Mouse (Mus musculus) hindbrain, embryonic 14.5 days (tissue): ENCODE measurements around the gene Thada. TPM values are rescaled to one million over a fixed set of nuclear protein-coding genes. Genes with fewer than 3 reads are reported as not detected.
"Not testable (repeated sequence)": the region's sequence is repeated elsewhere in the genome, so short reads cannot be mapped to it uniquely, and the experiment has no call there.

Source experiments
- ATAC-seq: fragments of 200-750 bp; cut with Nextera tagmentation; 2 replicates; pipeline ENCODE4 v1.8.0; 2017; ENCODE audit warnings: moderate number of reproducible peaks, mild to moderate bottlenecking, moderate TSS enrichment, moderate library complexity; ENCODE audit not compliant: low FRiP score
- DNase-seq: peaks from one replicate; pipeline ENCODE4 v3.0.0-alpha.2; 2015; ENCODE audit warnings: low spot score
- H3K27ac ChIP-seq: fragments of 300-500 bp; sonication (generic); 2 replicates; pipeline ENCODE4 v1.5.1; 2014; ENCODE audit warnings: mild to moderate bottlenecking, moderate library complexity
- H3K27me3 ChIP-seq: fragments of 300-500 bp; sonication (generic); 2 replicates; pipeline ENCODE4 v1.6.1; 2014; ENCODE audit warnings: mild to moderate bottlenecking, low read length, mixed read lengths; ENCODE audit not compliant: control insufficient read depth, insufficient read depth
- H3K36me3 ChIP-seq: fragments of 300-500 bp; sonication (generic); replicated peaks from 2 replicates; pipeline ENCODE4 v1.6.1; 2014; ENCODE audit not compliant: control insufficient read depth, insufficient read depth
- H3K4me1 ChIP-seq: fragments of 300-500 bp; sonication (generic); replicated peaks from 2 replicates; pipeline ENCODE4 v1.6.1; 2014; ENCODE audit warnings: antibody characterized with exemption, low read length, mixed read lengths; ENCODE audit not compliant: control insufficient read depth, insufficient read depth
- H3K4me2 ChIP-seq: fragments of 300-500 bp; sonication (generic); replicated peaks from 2 replicates; pipeline ENCODE4 v1.6.1; 2014; ENCODE audit warnings: mild to moderate bottlenecking, moderate library complexity
- H3K4me3 ChIP-seq: fragments of 300-500 bp; sonication (generic); replicated peaks from 2 replicates; pipeline ENCODE4 v1.5.1; 2014; ENCODE audit warnings: mild to moderate bottlenecking, low read length
- H3K9ac ChIP-seq: fragments of 300-500 bp; sonication (generic); 2 replicates; pipeline ENCODE4 v1.6.1; 2014
- H3K9me3 ChIP-seq: fragments of 300-500 bp; sonication (generic); 2 replicates; pipeline ENCODE4 v1.6.1; 2016; ENCODE audit warnings: low read length; ENCODE audit not compliant: control insufficient read depth
- WGBS: fragments of 180-500 bp; shearing (Covaris S2); extraction: QIAGEN DNeasy Blood & Tissue Kit; methylation state at CpG from one replicate; pipeline ENCODE4 v1.1.7; 2014; 5-methylcytosine and 5-hydroxymethylcytosine counted together
- polyA plus RNA-seq: library from polyadenylated mRNA; unstranded; fragments of >200 nt; fragmentation: Nextera tagmentation; extraction: Ambion mirVana; gene quantifications from 2 replicates; pipeline ENCODE4 v1.2.1, GENCODE M21; 2014

The Thada gene
- polyA plus RNA-seq, 1 experiment from 2014 or later: 9.0 TPM

- H3K4me1 ChIP-seq: no peaks in the 10 kb centered on the region
- no peak overlapping the region for H3K27ac ChIP-seq
- no peak overlapping the region for H3K4me2 ChIP-seq
- 92% methylated on average over 6 of the region's 6 CpGs for WGBS
- no peak overlapping the region for H3K9ac ChIP-seq
- no peak for DNase-seq
- no peak overlapping the region for H3K4me3 ChIP-seq
- ATAC-seq: no peak
- H3K36me3 ChIP-seq: peaks cover 14% of the 10 kb centered on the region
- no peaks in the 10 kb centered on the region for H3K9me3 ChIP-seq
- no peaks in the 10 kb centered on the region for H3K27me3 ChIP-seq
Observed at GRCm38 (mm10) chr17:84313494-84313893, 152.5 kb downstream of the Thada start.

GRCm38 (mm10) chr17:84306151-84306550 lies 159.9 kb downstream of the Thada start:
- DNase-seq: no peak
- ATAC-seq: no peak
- Histone ChIP-seq H3K9me3 (no peaks in the 10 kb centered on the region), H3K4me2 (no peak overlapping the region), H3K27ac (no peak overlapping the region), H3K4me1 (no peaks in the 10 kb centered on the region), H3K27me3 (no peaks in the 10 kb centered on the region), H3K36me3 (peaks cover 21% of the 10 kb centered on the region), H3K9ac (no peak overlapping the region), H3K4me3 (no peak overlapping the region)
- WGBS: 88% methylated on average over 1 of the region's 1 CpGs

- Histone ChIP-seq H3K27ac (no peak overlapping the region), H3K36me3 (peaks cover 21% of the 10 kb centered on the region), H3K27me3 (no peaks in the 10 kb centered on the region), H3K9ac (no peak overlapping the region), H3K4me3 (no peak overlapping the region), H3K9me3 (no peaks in the 10 kb centered on the region), H3K4me1 (no peaks in the 10 kb centered on the region), H3K4me2 (no peak overlapping the region)
- no peak for ATAC-seq
- 96% methylated on average over 5 of the region's 5 CpGs for WGBS
- no peak for DNase-seq
Observed at GRCm38 (mm10) chr17:84305074-84305473, 160.9 kb downstream of the Thada start.

GRCm38 (mm10) chr17:84304141-84304540 lies 161.9 kb downstream of the Thada start:
- H3K4me1 ChIP-seq: no peaks in the 10 kb centered on the region
- ATAC-seq: no peak
- no peak overlapping the region for H3K27ac ChIP-seq
- no peaks in the 10 kb centered on the region for H3K9me3 ChIP-seq
- 89% methylated on average over 5 of the region's 5 CpGs for WGBS
- no peak for DNase-seq
- H3K36me3 ChIP-seq: peaks cover 13% of the 10 kb centered on the region
- H3K4me3 ChIP-seq: no peak overlapping the region
- H3K4me2 ChIP-seq: no peak overlapping the region
- H3K9ac ChIP-seq: no peak overlapping the region
- H3K27me3 ChIP-seq: no peaks in the 10 kb centered on the region

GRCm38 (mm10) chr17:84297976-84298375 lies 168.0 kb downstream of the Thada start:
- H3K27me3 ChIP-seq: no peaks in the 10 kb centered on the region
- no peaks in the 10 kb centered on the region for H3K4me1 ChIP-seq
- no peak overlapping the region for H3K9ac ChIP-seq
- no peaks in the 10 kb centered on the region for H3K9me3 ChIP-seq
- DNase-seq: no peak
- H3K27ac ChIP-seq: no peak overlapping the region
- no peaks in the 10 kb centered on the region for H3K36me3 ChIP-seq
- H3K4me3 ChIP-seq: no peak overlapping the region
- 97% methylated on average over 6 of the region's 6 CpGs for WGBS
- no peak overlapping the region for H3K4me2 ChIP-seq
- ATAC-seq: no peak

GRCm38 (mm10) chr17:84293221-84293620 lies 172.8 kb downstream of the Thada start:
- no peaks in the 10 kb centered on the region for H3K9me3 ChIP-seq
- ATAC-seq (no peak), DNase-seq (no peak)
- H3K27ac ChIP-seq: no peak overlapping the region
- no peaks in the 10 kb centered on the region for H3K4me1 ChIP-seq
- no peaks in the 10 kb centered on the region for H3K27me3 ChIP-seq
- H3K4me2 ChIP-seq: no peak overlapping the region
- H3K9ac ChIP-seq: no peak overlapping the region
- no peak overlapping the region for H3K4me3 ChIP-seq
- WGBS: 90% methylated on average over 4 of the region's 4 CpGs
- no peaks in the 10 kb centered on the region for H3K36me3 ChIP-seq

- not testable (repeated sequence) for DNase-seq, H3K9ac ChIP-seq, H3K4me3 ChIP-seq, H3K27ac ChIP-seq, H3K9me3 ChIP-seq, ATAC-seq, H3K4me1 ChIP-seq, H3K27me3 ChIP-seq, H3K4me2 ChIP-seq, H3K36me3 ChIP-seq
- WGBS: 94% methylated on average over 6 of the region's 6 CpGs
Observed at GRCm38 (mm10) chr17:84291228-84291627, 174.8 kb downstream of the Thada start.

- ATAC-seq (no peak), DNase-seq (no peak)
- H3K4me1 ChIP-seq: no peaks in the 10 kb centered on the region
- no peaks in the 10 kb centered on the region for H3K27me3 ChIP-seq
- no peak overlapping the region for H3K27ac ChIP-seq
- 97% methylated on average over 8 of the region's 8 CpGs for WGBS
- H3K36me3 ChIP-seq: no peaks in the 10 kb centered on the region
- H3K9me3 ChIP-seq: no peaks in the 10 kb centered on the region
- no peak overlapping the region for H3K4me3 ChIP-seq
- H3K9ac ChIP-seq: no peak overlapping the region
- H3K4me2 ChIP-seq: no peak overlapping the region
Observed at GRCm38 (mm10) chr17:84287675-84288420, 178.2 kb downstream of the Thada start.

- no peak for DNase-seq
- Histone ChIP-seq H3K36me3 (no peaks in the 10 kb centered on the region), H3K4me3 (no peak overlapping the region), H3K4me2 (no peak overlapping the region), H3K9ac (no peak overlapping the region), H3K9me3 (no peaks in the 10 kb centered on the region), H3K4me1 (no peaks in the 10 kb centered on the region), H3K27ac (no peak overlapping the region), H3K27me3 (no peaks in the 10 kb centered on the region)
- no peak for ATAC-seq
- 96% methylated on average over 5 of the region's 5 CpGs for WGBS
Observed at GRCm38 (mm10) chr17:84286536-84286935, 179.5 kb downstream of the Thada start.
